Mouse (Mus musculus) gastrocnemius, adult 2 months (tissue): ENCODE results near the gene Glycam1. TPM values are rescaled to one million over a fixed set of nuclear protein-coding genes. Genes with fewer than 3 reads are reported as not detected.

Experiments
- DNase-seq: peaks from one replicate; pipeline ENCODE4 v3.0.0; 2022
- H3K27ac ChIP-seq: fragments of 200-600 bp; 2 replicates; pipeline ENCODE4 v1.8.1; 2022; ENCODE audit warnings: mild to moderate bottlenecking
- H3K4me3 ChIP-seq: fragments of 200-600 bp; 2 replicates; pipeline ENCODE4 v1.8.1; 2022; ENCODE audit warnings: mild to moderate bottlenecking, moderate library complexity
- CTCF ChIP-seq: fragments of 200-600 bp; IDR thresholded peaks from 2 replicates; pipeline ENCODE4 v1.8.1; 2022; ENCODE audit warnings: antibody characterized with exemption, mild to moderate bottlenecking, moderate library complexity
- intact Hi-C: fragments of 180-260 bp; cut with DNase I; formaldehyde crosslinking; loops from one replicate; pipeline ENCODE4 v1.15.1; 2025
- total RNA-seq, 2 experiments: library from RNA; stranded (reverse); gene quantifications; 2 replicates each; pipeline ENCODE4 v1.2.3; 2021

Glycam1 gene
- total RNA-seq, 2 experiments from 2014 or later, result not detected

GRCm38 (mm10) chr15:103514119-103514518 lies 50.8 kb downstream of the Glycam1 start:
- no peak for TF ChIP-seq CTCF
- Histone ChIP-seq H3K27ac (peak overlapping the region; percentile 69), H3K4me3 (peak overlapping the region; percentile 66)
- peak; percentile 76 for DNase-seq
- intact Hi-C loops, result no loop called here

GRCm38 (mm10) chr15:103513621-103514031 lies 51.3 kb downstream of the Glycam1 start:
- TF ChIP-seq CTCF, result no peak
- intact Hi-C loops, result no loop called here
- no peak for DNase-seq
- Histone ChIP-seq H3K27ac (no peak overlapping the region; the same call in 1 of the 2 replicates), H3K4me3 (peak overlapping the region; percentile 66)

Other genes with a start within 250 kb of the Glycam1 start
- gene Zfp385a, start 225.0 kb downstream of the Glycam1 start, total RNA-seq, result 10 to 100 TPM in 1 of 2 experiments, 1 to 10 TPM in 1; 8.0 to 13.0 TPM
- gene Itga5, start 198.3 kb downstream of the Glycam1 start, total RNA-seq, result 1 to 10 TPM; 5.0 to 10.0 TPM
- not detected for gene Gtsf1, start 134.6 kb downstream of the Glycam1 start, total RNA-seq
- gene Gtsf2, start 116.6 kb downstream of the Glycam1 start, total RNA-seq, result not detected
- gene Nckap1l, start 111.3 kb downstream of the Glycam1 start, total RNA-seq, result under 1 TPM; 0.79 to 0.98 TPM
- gene Pde1b, start 62.0 kb downstream of the Glycam1 start, total RNA-seq, result under 1 TPM; 0.42 to 0.51 TPM
- gene Ppp1r1a, start 27.1 kb downstream of the Glycam1 start, total RNA-seq, result 100 to 1,000 TPM in 1 of 2 experiments, 10 to 100 TPM in 1; 67.6 to 107 TPM
- gene Mucl1, start 190.4 kb upstream of the Glycam1 start, total RNA-seq, result 1 to 10 TPM; 1.2 to 1.3 TPM